Mouse (Mus musculus): Measurements from ENCODE around the gene Calcb.

Calcb gene

GRCm38 (mm10) chr7:114753471-114753870 lies 35.0 kb downstream of the Calcb start:
- DNase-seq (ENCODE audit: low read depth in 1 of 2, low spot score in 2 of 2), result no peak

DNA sequence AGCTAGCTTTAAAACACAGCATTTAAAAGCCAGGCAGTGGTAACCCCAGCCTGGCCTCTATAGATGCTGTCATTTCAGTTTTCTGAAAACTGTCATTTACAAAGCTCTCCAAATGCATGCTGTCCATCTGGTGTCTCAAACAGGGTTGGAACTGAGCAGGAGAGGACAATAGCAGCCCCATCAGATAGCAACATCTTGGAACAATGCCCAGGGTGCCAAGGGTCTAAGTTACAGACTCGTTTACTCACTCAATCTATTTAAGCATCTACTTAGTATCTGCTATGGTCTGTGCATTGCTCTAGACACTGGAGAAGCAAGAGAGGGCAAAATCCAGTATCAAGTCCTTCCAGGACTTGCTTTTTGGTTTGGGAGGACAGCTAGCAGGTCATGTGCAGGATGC lies 35.8 kb downstream of the Calcb start:
- no peak for DNase-seq (ENCODE audit: low read depth in 1 of 2, low spot score in 2 of 2)

- no peak for DNase-seq (ENCODE audit: low read depth in 1 of 2, low spot score in 2 of 2)
Observed at GRCm38 (mm10) chr7:114754626-114755025, 36.2 kb downstream of the Calcb start.

GRCm38 (mm10) chr7:114762660-114763059 lies 44.2 kb downstream of the Calcb start:
- no peak for DNase-seq (ENCODE audit: low read depth in 1 of 2, low spot score in 2 of 2)

DNA sequence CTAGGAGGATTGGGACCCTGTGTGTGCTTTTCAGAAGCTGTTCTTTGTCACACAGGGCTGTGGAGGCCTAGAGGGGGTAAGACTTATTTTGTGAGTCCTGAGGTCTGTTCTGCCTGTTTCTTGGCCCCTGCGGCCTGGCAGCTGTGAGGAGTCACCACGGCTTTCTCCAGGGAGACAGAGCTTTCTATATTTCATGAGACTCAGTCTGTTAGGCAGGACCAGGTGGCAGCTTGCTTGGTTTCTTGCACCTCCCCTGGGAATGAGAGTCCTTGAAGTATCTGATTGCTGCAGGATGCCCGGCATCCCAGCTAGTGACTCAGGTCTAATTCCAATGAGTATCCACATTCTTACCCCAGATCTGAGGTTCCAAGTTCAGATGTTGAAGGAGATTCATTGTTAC lies 46.8 kb downstream of the Calcb start:
- DNase-seq (ENCODE audit: low read depth in 1 of 2, low spot score in 2 of 2), result no peak

DNA sequence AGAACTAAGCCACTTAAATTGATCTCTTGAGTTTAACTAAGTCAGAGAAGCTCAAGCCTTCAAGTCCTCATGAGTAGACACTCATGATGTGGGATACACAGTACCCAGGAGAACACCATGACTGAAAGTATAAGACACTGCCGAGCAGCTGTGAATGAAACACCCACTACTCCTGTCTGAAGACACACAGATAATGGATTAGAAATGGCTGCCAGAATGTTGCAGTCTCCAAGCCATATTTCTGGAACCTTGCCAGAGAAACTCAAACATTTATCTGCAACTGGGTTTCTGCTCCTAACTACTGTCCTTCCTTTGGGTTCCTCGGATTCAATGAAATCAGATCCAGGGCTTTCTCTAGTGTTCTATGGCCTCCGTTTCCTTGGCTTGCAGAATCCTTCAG lies 48.1 kb downstream of the Calcb start:
- no peak for DNase-seq (ENCODE audit: low read depth in 1 of 2, low spot score in 2 of 2)

DNA sequence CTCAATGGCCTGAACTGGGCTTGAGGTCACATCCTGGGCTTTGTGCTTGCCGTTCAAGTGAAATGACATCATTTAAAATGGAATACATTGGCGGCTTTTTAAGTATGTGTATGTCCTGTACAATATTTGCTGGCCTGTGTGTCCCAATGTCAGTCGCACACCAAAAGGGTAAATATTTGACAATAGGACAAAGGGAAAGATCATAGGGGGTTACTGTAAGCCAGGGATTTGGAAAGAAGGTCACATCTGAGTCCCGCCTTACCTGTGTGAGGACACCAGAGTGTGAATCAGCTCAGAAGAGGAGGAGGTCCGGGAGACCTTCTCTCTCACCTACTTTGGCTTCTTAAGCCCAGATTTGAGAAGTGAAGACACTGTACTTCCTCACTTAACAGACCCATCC lies 50.1 kb downstream of the Calcb start:
- DNase-seq (ENCODE audit: low read depth in 1 of 2, low spot score in 2 of 2), result no peak

DNA sequence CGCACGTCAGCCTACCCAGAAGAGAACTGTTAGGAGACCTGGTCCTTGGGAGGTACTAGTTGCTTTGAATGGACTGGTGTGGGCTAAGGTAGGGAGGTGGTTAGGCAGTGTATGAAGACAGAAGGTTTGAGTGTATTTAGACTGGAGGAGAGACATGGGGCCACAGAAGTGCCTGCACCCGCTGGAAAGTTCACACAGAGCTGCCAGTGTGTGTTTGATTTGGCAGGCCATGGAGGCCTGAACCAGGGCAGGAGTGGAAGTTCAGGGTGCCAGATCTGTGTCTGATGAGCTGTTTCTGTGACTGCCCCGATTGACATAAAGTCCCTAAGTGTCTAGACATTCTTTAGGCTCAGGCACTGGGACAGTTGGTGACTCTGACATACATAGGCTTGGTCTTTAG lies 50.6 kb downstream of the Calcb start:
- no peak for DNase-seq (ENCODE audit: low read depth in 1 of 2, low spot score in 2 of 2)

- no peak for DNase-seq (ENCODE audit: low read depth in 1 of 2, low spot score in 2 of 2)
Observed at GRCm38 (mm10) chr7:114770586-114770985, 52.1 kb downstream of the Calcb start.

DNA sequence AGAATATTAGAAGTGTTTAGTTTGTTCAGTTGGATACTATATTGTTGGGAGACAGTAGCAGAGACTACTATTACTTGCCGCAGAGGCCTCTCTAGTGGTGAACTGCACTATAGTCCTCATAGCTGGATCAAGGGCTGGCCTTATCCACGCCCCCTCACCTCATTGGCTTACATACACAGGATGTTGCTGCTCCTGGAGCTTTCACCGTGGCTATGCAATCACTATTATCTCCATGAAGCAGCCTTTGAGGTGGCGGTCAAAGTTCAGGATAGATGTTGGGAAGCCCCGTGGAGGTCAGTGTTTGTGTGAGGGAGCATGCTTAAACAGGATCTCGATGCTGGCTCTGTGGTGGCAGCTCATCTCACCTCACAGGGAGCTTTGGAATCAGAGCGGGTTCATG lies 53.4 kb downstream of the Calcb start:
- DNase-seq (ENCODE audit: low read depth in 1 of 2, low spot score in 2 of 2), result no peak
